Mouse (Mus musculus): Measurements from ENCODE around the gene Pttg1.

The Pttg1 gene

DNA sequence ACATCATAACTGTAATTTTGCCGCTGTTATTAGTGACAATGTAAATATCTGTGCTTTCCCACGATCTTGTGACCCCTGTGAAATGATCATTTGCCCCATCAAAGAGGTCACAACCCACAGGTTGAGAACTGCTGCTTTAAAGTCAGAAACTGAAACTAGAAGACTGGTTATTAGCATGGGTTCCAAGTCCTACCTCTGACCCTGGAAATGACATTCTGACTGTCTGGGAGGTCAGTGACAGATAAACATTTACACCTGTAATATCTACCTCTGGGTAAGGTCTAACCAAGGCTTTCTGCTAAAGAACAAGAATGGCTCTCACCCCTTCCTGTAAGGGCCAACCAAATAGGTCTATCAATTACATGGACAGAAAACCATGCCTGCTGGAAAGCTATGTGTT is 17.2 kb downstream of the Pttg1 start:
- DNase-seq (ENCODE audit: low spot score), result no peak

DNA sequence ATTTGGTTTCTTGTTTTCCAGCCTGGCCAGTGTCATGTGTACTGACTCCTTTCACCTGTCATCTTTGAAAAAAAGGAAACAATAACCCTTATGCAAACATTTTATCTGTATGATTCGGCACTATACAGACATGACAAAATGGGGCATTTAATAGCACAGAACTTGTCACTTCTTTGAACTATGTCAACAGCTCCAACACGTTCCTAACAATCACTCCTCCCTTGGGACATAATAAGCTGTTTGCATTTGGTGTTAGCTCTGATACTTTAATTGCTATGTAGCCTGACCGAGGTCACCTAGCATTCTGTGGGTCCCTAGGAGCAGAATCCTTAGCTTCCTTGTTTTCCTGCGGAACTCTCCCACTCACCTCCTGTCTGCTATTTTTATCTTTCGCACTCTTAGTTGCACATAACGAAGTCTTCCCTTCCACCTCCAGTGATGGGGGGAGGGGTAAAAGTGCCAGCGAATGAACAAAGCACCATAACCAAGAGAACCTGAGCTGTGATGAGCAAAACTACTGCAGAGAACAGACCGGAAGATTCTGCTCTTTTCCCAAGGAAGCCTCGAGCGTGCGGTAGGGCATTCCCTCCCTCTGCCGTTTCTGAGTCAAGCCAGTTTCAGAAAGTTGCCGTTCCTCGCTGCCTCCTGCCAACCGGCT is 21.8 kb downstream of the Pttg1 start:
- DNase-seq (ENCODE audit: low spot score), result no peak

DNA sequence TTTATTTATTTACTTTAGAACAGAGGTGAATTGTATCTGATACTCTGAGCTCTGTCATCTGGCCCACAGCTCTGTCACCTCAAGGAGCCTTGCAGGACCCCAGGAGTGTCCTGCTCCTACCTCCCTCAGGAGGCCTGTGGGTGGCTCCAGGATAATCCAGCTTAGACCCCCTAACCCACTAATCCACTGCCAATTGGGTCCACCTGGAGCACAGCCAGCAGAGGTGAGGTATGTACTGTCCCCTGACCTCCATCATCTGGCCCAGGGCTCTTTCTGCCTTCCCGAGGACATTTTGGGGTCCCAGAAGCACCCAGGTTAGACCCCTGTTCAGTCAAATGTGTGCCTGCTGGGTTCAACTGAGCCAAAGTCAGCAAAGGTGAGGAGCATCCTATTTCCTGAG is 25.9 kb downstream of the Pttg1 start:
- DNase-seq (ENCODE audit: low spot score), result no peak

DNA sequence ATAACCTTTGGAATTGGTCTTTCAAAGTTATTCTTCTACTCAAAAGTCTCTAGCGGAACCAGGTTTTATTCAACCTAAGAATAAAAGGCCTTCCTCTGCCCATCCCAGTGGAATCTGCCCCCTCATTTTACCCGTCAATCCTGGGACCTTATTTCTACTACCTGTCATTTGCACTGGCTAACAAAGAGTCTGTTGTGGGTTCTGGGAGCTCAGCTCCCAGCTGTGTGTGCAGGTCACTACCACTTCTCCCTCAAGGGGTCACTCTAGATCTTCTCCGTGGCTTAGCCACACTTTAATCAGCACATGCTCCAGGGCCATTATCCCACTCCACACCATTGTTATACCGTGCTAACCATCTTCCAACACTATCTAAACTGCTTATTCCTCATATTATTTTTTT is 26.8 kb downstream of the Pttg1 start:
- no peak for DNase-seq (ENCODE audit: low spot score)

DNA sequence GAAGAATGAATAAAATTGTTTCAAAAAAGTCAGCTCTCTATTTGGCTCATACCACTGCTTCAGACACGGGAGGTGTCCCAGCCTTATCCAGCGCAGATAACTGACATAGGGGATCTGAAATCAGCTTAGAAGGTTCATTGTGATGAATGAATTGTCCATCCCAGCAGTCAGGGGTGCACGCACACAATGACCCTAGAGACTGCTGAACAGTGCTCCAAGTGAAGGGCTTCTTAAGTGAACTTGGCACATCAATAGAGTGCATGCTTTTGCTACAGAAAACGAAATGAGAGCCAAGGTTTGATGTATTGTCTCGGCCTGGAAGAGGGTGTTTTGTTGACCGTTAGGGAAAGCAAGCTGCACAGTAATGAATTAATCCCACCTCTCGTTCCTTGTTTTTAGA is 29.4 kb downstream of the Pttg1 start:
- no peak for DNase-seq (ENCODE audit: low spot score)

DNA sequence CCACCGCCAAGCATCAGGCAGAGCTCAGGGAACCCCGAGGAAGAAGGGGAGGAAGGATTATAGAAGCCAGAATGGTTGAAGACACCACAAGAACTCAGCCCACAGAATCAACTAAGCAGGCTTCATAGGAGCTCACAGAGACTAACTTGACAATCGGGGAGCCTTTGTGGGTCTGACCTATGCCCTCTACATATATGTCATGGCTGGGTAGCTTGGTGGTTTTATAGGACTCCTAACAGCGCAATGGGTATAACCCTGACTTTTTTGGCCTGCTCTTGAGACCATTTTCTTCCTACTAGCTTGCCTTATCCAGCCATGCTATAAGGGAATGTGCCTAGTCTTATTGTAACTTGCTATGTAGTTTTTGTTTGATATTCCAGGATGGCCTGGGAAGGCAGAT is 29.8 kb downstream of the Pttg1 start:
- no peak for DNase-seq (ENCODE audit: low spot score)

DNA sequence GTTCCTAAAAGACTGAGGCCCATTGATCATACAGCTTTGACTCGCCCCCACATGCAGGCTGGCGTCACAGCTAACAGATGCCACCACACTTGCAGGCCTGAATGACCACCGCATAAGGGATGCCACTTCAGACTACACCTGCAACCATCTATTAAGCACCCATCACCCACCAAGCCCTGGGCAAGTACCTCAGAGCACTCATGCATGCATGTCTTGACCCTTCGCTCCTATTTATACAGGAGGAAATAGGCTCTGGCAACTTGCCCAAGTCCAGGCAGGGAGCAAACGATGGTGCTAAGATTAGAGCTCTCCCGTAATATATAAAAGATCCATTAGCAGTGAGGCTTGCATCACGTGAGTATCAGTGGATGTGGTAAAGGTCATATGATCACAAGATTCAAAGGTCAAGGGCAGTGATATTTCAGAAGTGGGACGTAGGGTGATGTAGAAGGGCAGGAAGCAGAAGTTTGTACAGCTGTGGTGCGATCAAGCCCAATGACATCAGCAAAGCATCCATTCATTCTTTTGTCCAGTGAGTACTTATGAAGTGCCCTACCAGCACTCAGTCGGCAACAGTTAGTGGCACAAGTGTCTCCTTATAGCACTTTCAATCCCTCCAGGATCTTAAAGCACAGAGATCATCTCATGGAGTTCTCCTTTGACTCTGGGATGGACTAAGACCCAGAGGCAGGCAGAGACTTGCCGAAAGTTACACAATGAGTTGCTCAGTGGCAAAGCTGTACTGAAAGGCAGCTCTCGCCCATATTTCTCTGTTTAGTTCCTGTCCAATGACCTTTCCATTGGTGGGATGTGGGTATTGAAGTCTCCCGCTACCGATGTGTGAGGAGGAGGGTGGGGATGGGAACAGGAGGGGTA is 30.7 kb downstream of the Pttg1 start:
- no peak for DNase-seq (ENCODE audit: low spot score)

DNA sequence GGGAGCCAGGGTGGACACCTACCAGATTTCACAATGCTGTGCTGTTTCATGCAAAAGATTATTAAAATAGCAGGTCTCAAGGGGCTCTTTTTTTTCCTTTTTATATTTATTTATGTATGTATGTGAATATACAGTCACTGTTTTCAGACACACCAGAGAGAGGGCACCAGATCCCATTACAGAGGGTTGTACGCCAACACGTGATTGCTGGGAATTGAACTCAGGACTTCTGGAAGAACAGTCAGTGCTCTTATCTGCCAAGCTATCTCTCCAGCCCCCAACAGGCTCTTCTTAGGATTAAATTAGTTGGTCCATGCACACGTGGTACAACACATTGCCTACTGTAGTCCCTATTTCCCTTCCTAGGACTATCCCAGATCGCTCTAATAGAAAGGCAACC is 32.7 kb downstream of the Pttg1 start:
- no peak for DNase-seq (ENCODE audit: low spot score)

DNA sequence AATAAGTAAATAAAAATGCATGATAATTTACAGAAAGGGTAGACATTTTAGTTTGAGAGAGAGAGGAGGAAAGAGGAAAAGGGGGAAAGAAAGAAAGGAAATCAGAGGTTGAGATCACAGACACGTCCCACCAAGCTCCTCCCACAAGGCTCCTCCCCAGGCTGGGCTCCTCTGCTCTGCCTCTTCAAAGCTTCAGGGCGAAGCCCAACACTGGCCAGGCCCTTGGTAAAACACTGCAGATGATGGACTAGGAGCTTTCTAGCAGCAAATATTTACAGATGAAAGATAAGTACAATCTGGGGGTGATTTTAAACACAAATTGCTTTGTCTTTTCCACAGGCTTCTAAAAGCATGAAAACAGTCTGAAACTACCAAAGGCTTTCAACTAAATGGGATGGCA is 33.3 kb downstream of the Pttg1 start:
- DNase-seq (ENCODE audit: low spot score), result no peak

DNA sequence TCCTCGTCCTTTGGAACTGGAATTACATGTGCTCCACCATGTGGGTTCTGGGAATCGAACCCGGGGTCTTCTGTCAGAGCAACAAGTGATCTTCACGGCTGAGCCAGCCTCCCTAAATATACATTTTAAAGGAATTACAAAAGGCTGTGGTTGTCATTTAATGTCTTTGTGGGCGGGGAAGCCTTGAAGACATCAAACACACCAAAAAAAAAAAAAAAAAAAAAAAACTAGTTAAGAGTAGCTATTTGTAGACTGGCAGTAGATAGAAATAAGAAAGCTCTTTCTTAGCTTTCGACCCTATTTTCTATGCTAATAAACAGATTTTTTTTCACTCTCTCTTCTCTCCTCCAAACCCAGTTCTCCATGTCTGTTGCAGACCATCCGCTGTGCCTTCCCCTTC is 36.9 kb downstream of the Pttg1 start:
- DNase-seq (ENCODE audit: low spot score), result no peak

DNA sequence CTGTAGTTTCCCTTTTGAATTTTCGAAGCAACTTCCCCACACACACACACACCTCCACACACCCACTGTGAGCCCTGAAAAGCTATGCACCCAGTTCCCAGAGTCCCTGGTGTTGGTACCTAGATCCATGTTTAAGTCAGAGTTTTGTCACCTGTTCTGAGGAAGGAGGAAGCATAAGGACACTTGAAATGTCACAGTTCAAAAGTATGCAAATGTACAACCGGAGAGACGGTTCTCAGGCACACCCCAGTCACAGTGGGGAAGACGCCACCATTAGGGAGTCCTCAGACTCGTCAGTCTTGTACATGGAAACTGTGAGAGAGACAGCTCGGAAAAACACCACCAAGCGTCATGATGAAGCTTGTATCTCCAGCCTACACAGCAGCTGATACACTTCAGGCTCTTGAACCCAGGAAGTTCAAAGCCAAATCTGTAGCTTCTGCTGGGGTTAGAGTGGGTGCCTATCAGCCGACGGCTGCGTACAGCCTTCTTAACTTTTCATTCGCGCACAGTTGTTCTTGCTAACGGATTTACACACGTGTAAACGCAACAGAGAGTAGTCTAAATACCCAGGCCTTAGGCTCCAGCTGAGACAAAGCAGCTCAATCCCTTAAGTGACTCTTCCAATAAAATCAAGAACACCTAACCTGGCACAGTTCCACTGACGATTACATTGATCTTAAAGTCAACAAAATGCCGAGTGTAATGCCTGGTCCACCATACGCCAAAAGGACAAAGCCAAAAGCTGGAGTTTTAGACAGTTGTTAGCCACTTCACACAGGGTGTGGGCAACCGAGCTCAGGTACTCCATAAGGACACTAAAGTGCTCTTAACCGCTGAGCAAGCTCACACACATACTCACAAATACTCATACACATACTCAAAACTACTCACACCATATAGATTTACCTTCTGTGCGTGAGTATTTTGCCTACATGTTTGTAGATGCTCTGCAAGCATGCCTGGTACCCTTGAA is 37.6 kb downstream of the Pttg1 start:
- DNase-seq (ENCODE audit: low spot score), result no peak

DNA sequence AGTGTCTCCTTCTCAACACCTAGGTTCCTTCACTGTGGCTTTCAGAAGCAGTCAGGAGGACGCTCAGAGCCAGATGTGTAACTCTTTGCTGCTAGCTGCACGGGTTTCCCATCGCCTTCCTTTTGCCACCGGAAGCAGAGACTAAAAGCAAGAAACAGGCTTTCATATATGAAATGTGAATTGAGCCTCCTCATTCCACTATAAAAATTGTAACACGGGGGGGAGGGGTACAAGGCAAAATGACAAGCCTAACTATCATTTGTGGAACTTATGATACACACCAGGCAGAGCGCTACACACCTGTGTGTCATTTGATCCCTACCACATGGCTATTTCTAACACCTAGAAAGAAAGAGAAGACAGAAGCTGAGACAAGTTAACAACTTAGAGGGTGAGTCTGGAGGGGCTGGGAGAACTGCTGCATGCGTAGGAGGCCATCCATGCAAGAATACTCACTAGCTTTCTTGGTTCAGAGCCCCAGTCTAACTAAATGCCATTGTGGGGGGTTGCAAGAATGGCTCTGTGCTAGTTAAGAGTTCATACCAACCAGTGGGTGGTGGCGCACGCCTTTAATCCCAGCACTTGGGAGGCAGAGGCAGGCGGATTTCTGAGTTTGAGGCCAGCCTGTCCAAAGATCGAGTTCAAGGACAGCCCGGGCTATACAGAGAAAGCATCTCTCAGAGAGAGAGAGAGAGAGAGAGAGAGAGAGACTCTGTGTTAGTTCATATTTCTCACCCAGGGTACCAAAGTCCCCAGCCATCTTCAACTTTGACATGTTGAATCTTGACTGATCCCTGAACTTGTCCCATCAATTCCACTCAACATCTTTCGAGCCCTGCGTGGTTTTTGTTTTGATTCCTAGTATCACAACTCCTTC is 38.8 kb downstream of the Pttg1 start:
- DNase-seq (ENCODE audit: low spot score), result no peak

DNA sequence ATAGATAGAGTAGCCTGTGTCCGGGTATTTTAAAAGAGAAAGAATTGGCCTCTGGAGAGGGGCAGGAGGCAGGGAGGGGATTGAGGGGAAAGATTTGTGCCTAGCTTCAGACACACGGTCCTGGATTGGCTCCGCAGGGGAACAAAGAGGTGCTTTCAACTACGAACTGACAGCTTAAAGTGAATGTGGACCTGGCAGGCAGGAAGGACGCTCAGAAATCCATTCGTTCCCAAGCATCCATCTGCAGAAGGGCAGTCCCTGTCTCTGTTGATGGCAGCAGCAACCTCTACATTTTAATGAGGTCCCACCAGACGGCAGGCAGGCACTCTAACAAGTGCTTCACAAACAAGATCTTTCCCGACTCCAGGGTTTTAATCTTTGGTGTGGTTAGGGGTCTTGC is 40.3 kb downstream of the Pttg1 start:
- DNase-seq (ENCODE audit: low spot score), result no peak

DNA sequence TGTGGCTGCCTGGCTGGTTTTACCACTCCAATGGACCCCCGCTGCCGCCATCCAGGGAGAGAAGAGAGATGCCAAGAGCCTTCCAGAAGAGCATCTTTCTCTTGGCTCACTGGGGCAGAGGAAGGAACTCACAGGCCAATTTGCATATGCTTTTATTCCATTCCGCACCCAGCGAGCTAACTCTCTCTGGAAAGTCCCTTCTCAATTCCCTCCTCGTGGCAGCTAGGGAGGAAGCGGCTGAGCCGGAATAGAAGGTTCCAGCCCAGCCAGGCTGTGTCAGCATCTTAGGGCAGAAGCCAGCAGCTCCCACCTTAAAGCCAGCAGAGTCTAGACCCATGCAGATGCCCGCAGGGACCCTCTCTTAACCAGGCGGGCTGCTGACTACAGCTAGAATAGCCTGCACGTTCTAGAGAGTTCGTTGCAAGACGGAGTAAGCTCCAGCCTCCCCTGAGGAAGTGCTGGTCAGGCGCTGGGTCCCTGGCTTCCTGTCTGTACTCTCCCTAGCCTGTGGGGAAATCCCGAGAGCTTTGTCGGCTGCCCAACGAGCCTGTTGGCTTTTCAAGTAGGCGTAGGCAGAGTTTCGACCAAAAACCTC is 40.9 kb downstream of the Pttg1 start:
- peak; percentile 19 for DNase-seq (ENCODE audit: low spot score)

DNA sequence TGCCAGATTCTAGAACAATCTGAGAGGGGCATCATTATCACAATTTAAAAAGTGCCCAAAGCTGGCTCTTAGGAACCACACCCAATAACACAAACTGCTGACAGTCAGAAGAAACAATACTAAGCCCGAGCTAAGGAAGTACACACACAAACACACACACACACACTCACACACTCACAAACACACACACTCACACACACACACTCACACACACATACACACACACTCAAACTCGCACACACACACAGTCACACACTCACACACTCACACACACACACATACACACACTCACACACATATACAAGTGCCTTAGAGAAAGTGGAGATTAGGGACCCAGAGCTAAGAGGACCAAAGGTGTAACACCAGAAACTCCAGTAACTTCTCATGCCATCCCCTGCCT is 42.5 kb downstream of the Pttg1 start:
- no peak for DNase-seq (ENCODE audit: low spot score)

DNA sequence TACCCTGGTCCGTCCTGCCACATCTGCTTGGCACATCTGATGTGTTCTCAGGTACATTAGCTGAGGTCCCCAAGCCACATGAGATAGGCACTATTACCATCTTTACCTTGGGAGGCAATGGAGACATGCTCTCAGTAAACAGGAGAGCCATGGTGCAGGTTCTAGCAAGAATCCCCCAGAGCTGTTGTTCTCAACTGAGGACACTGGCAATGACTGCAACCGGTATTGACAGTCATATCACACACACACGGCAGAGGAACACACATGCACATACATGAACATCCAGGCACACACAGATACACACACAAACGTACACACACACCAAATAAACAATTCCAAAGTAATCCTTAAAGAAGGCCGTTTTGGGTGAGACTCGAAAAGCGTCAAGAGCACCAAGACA is 45.1 kb downstream of the Pttg1 start:
- DNase-seq (ENCODE audit: low spot score), result no peak

DNA sequence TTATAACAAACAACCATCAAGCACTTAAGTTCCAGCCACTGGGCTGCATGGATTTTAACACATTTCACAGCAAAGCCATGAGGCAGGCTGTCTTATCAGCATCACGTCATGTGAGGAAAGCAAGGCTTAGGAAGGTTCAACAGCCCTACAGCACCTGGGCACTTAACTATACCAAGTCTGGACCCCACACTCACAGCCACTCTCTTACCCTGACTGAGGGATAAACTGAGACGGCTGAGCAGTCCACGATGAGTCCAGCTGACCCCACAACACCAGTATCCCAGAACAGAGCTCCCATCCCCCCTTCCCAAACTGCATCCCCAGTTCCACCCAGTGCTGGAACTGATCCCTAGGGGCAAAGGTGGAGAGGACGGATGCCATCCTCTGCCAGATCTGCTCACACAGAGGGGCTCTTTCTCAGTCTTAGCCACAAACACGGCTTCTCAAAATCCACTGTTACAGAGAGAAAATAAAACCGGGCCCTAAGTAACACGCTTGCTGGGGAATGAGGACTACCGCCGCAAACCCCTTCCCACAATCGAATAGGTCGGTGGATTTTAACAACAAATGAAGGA is 46.1 kb downstream of the Pttg1 start:
- DNase-seq (ENCODE audit: low spot score), result no peak

DNA sequence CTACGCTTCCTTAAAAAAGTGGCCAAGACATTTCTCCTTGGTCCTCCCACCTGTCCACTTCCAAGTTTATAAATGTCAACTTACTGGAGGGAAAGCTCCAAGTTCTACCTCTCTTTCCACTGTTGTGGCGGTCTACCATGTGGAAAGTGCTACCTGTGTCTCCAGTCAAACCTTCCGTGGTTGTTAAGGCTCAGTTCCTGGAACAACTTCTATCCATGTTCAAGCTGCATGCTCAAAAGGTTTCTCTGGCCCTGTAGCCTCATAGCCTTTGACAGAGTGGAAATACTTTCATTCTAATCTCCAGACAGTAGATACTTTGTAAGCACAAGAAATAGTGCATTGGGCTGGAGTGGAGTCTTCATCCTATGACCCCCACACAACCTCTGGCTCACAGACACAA is 46.6 kb downstream of the Pttg1 start:
- no peak for DNase-seq (ENCODE audit: low spot score)

DNA sequence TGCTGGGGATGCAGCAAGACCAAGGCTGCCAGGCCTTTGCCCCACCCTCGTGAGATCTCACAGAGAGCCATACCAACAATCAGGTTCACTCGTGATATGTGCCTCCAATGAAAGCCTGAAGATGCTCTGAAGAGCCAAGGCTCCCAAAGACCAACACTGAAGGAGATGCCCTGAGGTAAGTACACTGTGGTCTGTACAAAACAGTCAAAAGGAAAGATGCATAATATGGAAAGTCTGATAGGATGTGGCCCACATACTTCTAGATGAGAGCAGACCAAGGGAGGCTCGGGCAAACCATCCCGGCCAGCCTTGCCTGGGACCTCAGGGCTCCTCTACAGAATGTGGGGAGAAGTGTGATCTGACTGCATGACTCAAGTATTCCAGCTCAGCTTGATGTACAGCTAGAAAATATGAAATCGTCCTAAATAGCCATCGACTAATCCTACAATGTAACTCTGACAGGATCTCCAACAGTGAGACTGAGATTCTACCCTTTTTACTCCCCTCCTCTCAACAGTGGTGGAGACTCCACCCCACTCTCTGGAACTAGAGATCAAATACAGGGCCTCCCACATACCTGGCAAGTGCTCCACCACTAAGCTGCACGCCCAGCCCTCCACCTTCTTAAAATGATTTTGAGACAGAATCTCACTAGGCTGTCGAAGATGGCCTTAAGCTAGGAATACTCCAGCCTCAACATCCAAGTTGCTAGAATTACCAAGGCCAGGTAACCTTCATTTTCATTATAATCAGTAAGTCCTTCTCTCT is 48.8 kb downstream of the Pttg1 start:
- no peak for DNase-seq (ENCODE audit: low spot score)

DNA sequence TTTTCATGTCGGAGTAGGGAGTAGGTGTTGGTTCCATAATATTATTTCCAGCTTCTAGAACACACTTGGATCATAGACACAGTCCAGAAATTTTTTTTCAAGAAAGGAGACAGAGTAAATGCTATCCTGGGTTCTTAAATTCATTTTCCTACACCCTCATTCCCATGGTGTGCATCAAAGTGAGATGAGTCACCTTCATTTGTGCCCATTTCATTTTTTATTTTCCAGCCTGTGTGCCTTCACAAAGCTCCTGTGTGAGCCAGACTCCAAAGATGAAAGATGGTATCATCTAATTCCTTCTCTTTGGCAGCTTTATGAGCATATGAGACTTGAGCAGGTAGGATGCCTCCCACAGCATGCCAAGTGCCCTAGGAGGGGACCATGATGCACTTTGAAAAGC is 49.5 kb downstream of the Pttg1 start:
- DNase-seq (ENCODE audit: low spot score), result no peak

All from ovary, adult 18-20 months (tissue).